Mouse (Mus musculus) olfactory bulb, adult 2 months (tissue): ENCODE results near the gene AI413582. TPM values are rescaled to one million over a fixed set of nuclear protein-coding genes. Genes with fewer than 3 reads are reported as not detected.
A peak's percentile ranks its signal among the peaks of the same experiment; 100 is the strongest.

Experiments used
- H3K27ac ChIP-seq: fragments of 200-500 bp; 2 replicates; pipeline ENCODE4 v1.5.1; 2012; ENCODE audit warnings: low read depth, low read length; ENCODE audit not compliant: insufficient read depth
- H3K4me1 ChIP-seq: fragments of 200-500 bp; 2 replicates; pipeline ENCODE4 v1.6.1; 2012; ENCODE audit warnings: low read length; ENCODE audit not compliant: control insufficient read depth, insufficient read depth
- H3K4me3 ChIP-seq: fragments of 200-500 bp; 2 replicates; pipeline ENCODE4 v1.5.1; 2012; ENCODE audit warnings: mild to moderate bottlenecking, low read depth, low read length, moderate library complexity; ENCODE audit not compliant: insufficient read depth
- CTCF ChIP-seq: fragments of 200-500 bp; IDR thresholded peaks from 2 replicates; pipeline ENCODE4 v1.5.1; 2012; ENCODE audit warnings: low read depth, mild to moderate bottlenecking, low read length, moderate library complexity; ENCODE audit not compliant: insufficient read depth
- POLR2A ChIP-seq: fragments of 200-500 bp; IDR thresholded peaks from 2 replicates; pipeline ENCODE4 v1.6.1; 2012; ENCODE audit warnings: mild to moderate bottlenecking, low read depth, low read length, moderate library complexity; ENCODE audit not compliant: insufficient read depth
- WGBS: fragments of 180-500 bp; shearing (Covaris S2); methylation state at CpG from one replicate; pipeline ENCODE4 v1.1.7; 2018; 5-methylcytosine and 5-hydroxymethylcytosine counted together
- polyA plus RNA-seq: library from polyadenylated mRNA; stranded (reverse); fragments of >200 nt; gene quantifications from 2 replicates; pipeline ENCODE4 v1.2.4, GENCODE M21; 2012; ENCODE audit warnings: low replicate concordance; ENCODE audit not compliant: missing spikeins, insufficient read depth, insufficient read length

AI413582 gene
- polyA plus RNA-seq, 1 experiment = not detected

- no peak for TF ChIP-seq POLR2A
- TF ChIP-seq CTCF = no peak
- Histone ChIP-seq H3K4me3 (no peak overlapping the region), H3K27ac (no peak overlapping the region), H3K4me1 (peaks cover 27% of the 10 kb centered on the region)
- WGBS = 74% methylated on average over 20 of the region's 20 CpGs
Measured at GRCm38 (mm10) chr17:27580392-27581068, 15.0 kb upstream of the AI413582 start.

GRCm38 (mm10) chr17:27579816-27580215 is 14.3 kb upstream of the AI413582 start:
- Histone ChIP-seq H3K27ac (no peak overlapping the region), H3K4me3 (no peak overlapping the region), H3K4me1 (peaks cover 28% of the 10 kb centered on the region)
- WGBS = 61% methylated on average over 8 of the region's 8 CpGs
- TF ChIP-seq CTCF = no peak

- peak overlapping the region; percentile 41; the same call in 1 of the 2 replicates for H3K27ac ChIP-seq
- no peak overlapping the region for H3K4me3 ChIP-seq
- WGBS = 74% methylated on average over 10 of the region's 10 CpGs
- peaks cover 36% of the 10 kb centered on the region for H3K4me1 ChIP-seq
- TF ChIP-seq POLR2A = no peak
- no peak for TF ChIP-seq CTCF
Measured at GRCm38 (mm10) chr17:27578487-27578886, 12.9 kb upstream of the AI413582 start.

DNA sequence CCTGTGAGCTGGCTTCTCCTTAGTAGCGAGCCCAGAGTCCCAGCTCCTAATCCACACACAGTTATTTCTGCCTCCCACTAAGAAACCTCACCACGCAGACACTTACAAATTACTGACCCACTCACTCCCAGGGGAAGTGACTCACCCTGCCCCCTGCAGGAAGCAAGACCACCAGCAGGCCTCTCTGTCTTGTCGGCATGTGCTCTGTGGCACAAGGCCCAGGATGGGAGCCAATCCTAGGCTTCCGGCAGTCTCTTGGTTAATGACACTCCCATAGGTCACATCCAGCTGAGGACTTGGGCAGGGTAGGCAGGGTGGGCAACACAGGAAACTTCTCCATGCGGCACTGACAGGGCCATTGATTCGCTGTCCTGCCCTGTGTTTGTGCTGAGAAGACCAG is 11.9 kb upstream of the AI413582 start:
- 28% methylated on average over 6 of the region's 6 CpGs for WGBS

DNA sequence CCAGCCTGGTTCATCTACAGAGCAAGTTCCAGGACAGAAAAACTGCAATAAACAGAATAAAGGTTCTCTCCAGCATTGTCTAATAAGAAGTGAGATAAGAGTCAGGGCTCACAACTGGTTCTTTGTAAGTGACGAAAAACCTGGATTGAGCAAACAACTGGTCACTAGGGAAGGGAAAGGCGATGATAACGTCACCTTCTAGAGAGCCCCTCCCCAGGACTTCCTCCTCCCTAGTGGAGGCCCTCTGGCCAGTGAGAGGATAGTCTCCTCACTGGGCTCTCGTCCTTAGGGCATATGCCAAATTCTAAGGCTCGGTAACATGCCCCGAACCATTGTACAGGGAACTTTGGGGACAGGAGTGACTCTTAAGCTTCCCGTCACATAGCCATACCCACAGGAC is 10.5 kb upstream of the AI413582 start:
- Histone ChIP-seq H3K4me3 (no peak overlapping the region), H3K4me1 (peaks cover 34% of the 10 kb centered on the region), H3K27ac (no peak overlapping the region)
- WGBS = 85% methylated on average over 7 of the region's 7 CpGs
- TF ChIP-seq POLR2A (no peak), CTCF (no peak)

More for the DNA sequence above, 11.9 kb upstream of the AI413582 start:
- Histone ChIP-seq H3K4me3 (no peak overlapping the region), H3K4me1 (peaks cover 36% of the 10 kb centered on the region), H3K27ac (peak overlapping the region; percentile 2; the same call in 1 of the 2 replicates)
- TF ChIP-seq CTCF (peak; percentile 15; the same call in 1 of the 2 replicates), POLR2A (no peak)

- Histone ChIP-seq H3K27ac (no peak overlapping the region), H3K4me1 (peaks cover 27% of the 10 kb centered on the region), H3K4me3 (no peak overlapping the region)
- 50% methylated on average over 10 of the region's 10 CpGs for WGBS
- TF ChIP-seq CTCF (no peak), POLR2A (no peak)
Measured at GRCm38 (mm10) chr17:27575116-27575776, 9.7 kb upstream of the AI413582 start.

DNA sequence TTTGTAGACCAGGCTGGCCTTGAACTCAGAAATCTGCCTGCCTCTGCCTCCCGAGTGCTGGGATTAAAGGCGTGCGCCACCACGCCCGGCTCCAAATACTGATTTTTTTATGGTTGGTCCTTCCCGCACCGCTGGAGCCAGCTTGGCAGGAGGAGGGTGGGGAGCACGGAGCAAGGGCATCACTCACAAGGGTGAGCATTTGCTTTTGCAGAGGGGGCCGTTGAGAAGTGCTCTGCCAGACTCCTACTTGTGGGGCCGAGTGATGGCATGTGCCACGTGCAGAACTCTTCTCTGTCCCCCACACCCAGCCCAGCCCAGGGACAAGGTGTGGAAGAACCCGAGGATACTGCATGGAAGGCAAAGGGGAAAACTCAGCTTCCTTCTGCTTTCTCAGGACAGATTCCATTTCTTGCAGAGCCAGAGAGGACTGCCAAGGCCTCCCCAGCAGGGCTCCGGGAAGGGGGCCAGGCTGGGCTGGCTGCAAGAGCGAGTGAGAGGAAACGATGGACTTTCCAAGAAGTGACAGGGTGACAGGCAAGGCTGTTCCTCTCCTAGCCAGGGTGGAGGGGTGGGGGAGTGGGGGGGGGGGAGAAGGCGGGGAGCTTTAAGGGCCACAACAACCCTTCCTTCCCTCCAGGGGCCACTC is 9.0 kb upstream of the AI413582 start:
- no peak overlapping the region for H3K4me3 ChIP-seq
- 57% methylated on average over 14 of the region's 16 CpGs for WGBS
- no peak for TF ChIP-seq CTCF
- TF ChIP-seq POLR2A = no peak
- peaks cover 27% of the 10 kb centered on the region for H3K4me1 ChIP-seq
- no peak overlapping the region for H3K27ac ChIP-seq

DNA sequence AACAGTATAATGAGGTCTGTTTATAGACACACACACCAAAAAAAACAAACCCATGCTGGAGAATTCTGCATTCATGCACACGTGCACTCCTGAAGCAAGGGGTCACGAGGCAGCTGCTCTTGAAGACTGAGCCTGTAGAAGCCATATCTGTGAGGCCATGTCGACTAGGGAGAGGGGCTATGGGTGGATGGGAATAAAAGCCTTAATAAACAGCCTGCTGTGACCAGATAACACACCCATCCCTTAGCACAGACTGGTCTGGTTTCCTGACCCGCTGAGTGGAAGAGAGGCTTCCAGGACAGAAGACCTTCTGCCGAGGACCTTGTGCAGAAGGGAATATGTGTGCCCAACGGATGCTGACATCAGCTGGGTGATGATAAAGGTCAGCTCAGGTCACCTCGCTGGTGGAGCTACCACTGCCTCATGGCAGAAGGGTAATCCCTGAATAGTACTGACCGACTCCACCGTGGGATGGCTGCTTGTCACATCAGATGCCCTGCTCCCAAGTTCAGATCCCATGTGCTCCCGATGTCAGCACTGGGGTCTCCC is 8.3 kb upstream of the AI413582 start:
- Histone ChIP-seq H3K4me1 (peaks cover 23% of the 10 kb centered on the region), H3K4me3 (no peak overlapping the region), H3K27ac (no peak overlapping the region)
- TF ChIP-seq CTCF (no peak), POLR2A (no peak)
- 77% methylated on average over 10 of the region's 10 CpGs for WGBS

- peaks cover 16% of the 10 kb centered on the region for H3K4me1 ChIP-seq
- WGBS = 79% methylated on average over 8 of the region's 8 CpGs
- TF ChIP-seq POLR2A (no peak), CTCF (no peak)
- no peak overlapping the region for H3K27ac ChIP-seq
- H3K4me3 ChIP-seq = no peak overlapping the region
Measured at GRCm38 (mm10) chr17:27571315-27571714, 5.8 kb upstream of the AI413582 start.
